Mouse (Mus musculus) midbrain, postnatal 0 days (tissue): Measurements from ENCODE around the gene Plin2. TPM values are rescaled to one million over a fixed set of nuclear protein-coding genes. Genes with fewer than 3 reads are reported as not detected.

Experiments
- ATAC-seq: fragments of 200-750 bp; cut with Nextera tagmentation; 2 replicates; pipeline ENCODE4 v1.8.0; 2017; ENCODE audit warnings: moderate number of reproducible peaks, mild to moderate bottlenecking, moderate TSS enrichment, moderate library complexity; ENCODE audit not compliant: low FRiP score
- DNase-seq: peaks from one replicate; pipeline ENCODE4 v3.0.0-alpha.2; 2015; ENCODE audit warnings: low spot score
- H3K27ac ChIP-seq: fragments of 300-500 bp; sonication (generic); 2 replicates; pipeline ENCODE4 v1.5.1; 2014; ENCODE audit warnings: low read depth, mild to moderate bottlenecking, low read length, mixed read lengths
- H3K27me3 ChIP-seq: fragments of 300-500 bp; sonication (generic); 2 replicates; pipeline ENCODE4 v1.6.1; 2014; ENCODE audit warnings: low read length, control low read depth, mixed read lengths; ENCODE audit not compliant: insufficient read depth
- H3K36me3 ChIP-seq: fragments of 300-500 bp; sonication (generic); 2 replicates; pipeline ENCODE4 v1.6.1; 2014; ENCODE audit warnings: low read length, control low read depth, mixed read lengths; ENCODE audit not compliant: insufficient read depth
- H3K4me1 ChIP-seq: fragments of 300-500 bp; sonication (generic); 2 replicates; pipeline ENCODE4 v1.6.1; 2014; ENCODE audit warnings: mild to moderate bottlenecking, control low read depth, antibody characterized with exemption, low read length, mixed read lengths; ENCODE audit not compliant: insufficient read depth
- H3K4me2 ChIP-seq: fragments of 300-500 bp; sonication (generic); 2 replicates; pipeline ENCODE4 v1.6.1; 2014; ENCODE audit warnings: low read depth, mild to moderate bottlenecking, low read length, mixed read lengths; ENCODE audit not compliant: poor library complexity, severe bottlenecking
- H3K4me3 ChIP-seq: fragments of 300-500 bp; sonication (generic); 2 replicates; pipeline ENCODE4 v1.5.1; 2014; ENCODE audit warnings: low read depth, mild to moderate bottlenecking, low read length, moderate library complexity
- H3K9ac ChIP-seq: fragments of 300-500 bp; sonication (generic); replicated peaks from 2 replicates; pipeline ENCODE4 v1.6.1; 2014; ENCODE audit warnings: mild to moderate bottlenecking, low read length, moderate library complexity, mixed read lengths; ENCODE audit not compliant: poor library complexity, severe bottlenecking
- H3K9me3 ChIP-seq: fragments of 300-500 bp; sonication (generic); 2 replicates; pipeline ENCODE4 v1.6.1; 2016; ENCODE audit warnings: low read length, control low read depth
- CTCF ChIP-seq: IDR thresholded peaks from 2 replicates; pipeline ENCODE4 v1.5.1; 2016; ENCODE audit warnings: antibody characterized with exemption, mild to moderate bottlenecking
- WGBS: fragments of 180-500 bp; shearing (Covaris S2); extraction: QIAGEN DNeasy Blood & Tissue Kit; methylation state at CpG from one replicate; pipeline ENCODE4 v1.1.7; 2014; 5-methylcytosine and 5-hydroxymethylcytosine counted together
- polyA plus RNA-seq: library from polyadenylated mRNA; unstranded; fragments of >200 nt; fragmentation: Nextera tagmentation; extraction: Ambion mirVana; gene quantifications from 2 replicates; pipeline ENCODE4 v1.2.1, GENCODE M21; 2015
- total RNA-seq: library from RNA; depleted of rRNA; stranded (reverse); fragments of >200 nt; gene quantifications from 2 replicates; pipeline ENCODE4 v1.2.3, GENCODE M21; 2014

Plin2 gene
- total and polyA plus RNA-seq, 2 experiments from 2014 or later = 26.4 to 28.8 TPM

DNA sequence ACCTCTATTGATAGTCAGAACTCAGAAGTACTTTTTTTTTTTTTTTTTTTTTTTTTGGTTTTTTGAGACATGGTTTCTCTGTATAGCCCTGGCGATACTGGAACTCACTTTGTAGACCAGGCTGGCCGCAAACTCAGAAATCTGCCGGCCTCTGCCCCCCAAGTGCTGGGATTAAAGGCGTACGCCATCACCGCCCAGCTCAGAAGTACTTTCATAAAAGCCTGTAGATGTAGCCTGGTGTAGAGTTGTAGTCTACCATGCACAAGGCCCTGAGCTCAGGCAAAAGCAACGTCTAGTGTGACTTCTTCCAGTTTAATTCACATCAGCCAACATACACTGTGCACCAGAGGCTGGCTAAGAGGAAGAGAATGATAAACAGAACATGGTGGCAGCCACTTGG, 23.1 kb upstream of the Plin2 start:
- no peaks in the 10 kb centered on the region for H3K36me3 ChIP-seq
- ATAC-seq (no peak), DNase-seq (no peak)
- WGBS = 91% methylated on average over 7 of the region's 7 CpGs
- H3K9me3 ChIP-seq = no peaks in the 10 kb centered on the region
- H3K4me2 ChIP-seq = no peak overlapping the region
- TF ChIP-seq CTCF = no peak
- H3K27me3 ChIP-seq = no peaks in the 10 kb centered on the region
- no peaks in the 10 kb centered on the region for H3K4me1 ChIP-seq
- H3K9ac ChIP-seq = no peak overlapping the region
- H3K27ac ChIP-seq = no peak overlapping the region
- no peak overlapping the region for H3K4me3 ChIP-seq

DNA sequence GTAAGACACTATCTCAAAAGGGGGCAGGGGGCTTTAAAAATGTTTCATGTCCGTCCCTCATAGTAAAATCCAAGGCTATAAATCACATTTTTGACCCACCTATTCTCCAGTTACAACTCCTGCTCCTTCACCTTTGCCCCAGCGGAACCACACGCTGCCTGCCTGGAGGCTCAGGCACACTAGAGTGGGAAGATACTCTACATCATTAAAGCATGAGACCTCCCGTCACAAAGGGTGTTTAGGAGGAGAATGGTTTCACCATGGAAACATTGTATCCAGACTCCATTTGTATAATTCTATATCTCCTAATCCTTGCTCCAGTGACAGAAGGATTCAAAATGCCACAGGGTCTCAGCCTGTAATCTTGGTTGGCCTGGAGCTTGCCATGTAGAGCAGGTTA, 21.4 kb upstream of the Plin2 start:
- no peak overlapping the region for H3K27ac ChIP-seq
- 69% methylated on average over 4 of the region's 4 CpGs for WGBS
- no peak overlapping the region for H3K4me3 ChIP-seq
- no peaks in the 10 kb centered on the region for H3K36me3 ChIP-seq
- no peak for ATAC-seq
- H3K27me3 ChIP-seq = no peaks in the 10 kb centered on the region
- no peak for TF ChIP-seq CTCF
- no peak overlapping the region for H3K9ac ChIP-seq
- DNase-seq = no peak
- no peaks in the 10 kb centered on the region for H3K4me1 ChIP-seq
- no peak overlapping the region for H3K4me2 ChIP-seq
- no peaks in the 10 kb centered on the region for H3K9me3 ChIP-seq

DNA sequence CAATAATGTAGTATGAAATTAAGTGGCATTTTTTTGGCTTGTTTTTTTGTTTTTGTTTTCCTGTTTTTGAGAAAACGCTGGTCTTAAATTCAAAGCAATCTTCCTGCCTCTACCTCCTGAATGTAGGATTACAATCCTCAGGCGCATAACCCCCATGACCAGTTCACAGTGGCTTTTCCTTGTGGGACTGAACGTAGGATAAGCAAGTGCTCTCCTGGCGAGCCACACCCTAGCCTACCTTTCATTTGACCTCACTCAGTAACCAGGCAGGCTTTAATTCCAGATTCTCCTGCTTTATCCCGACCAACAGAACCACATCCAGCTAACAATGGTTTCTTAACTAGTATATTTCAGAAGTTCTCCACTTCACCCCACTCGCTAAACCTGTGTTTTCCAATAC, 20.9 kb upstream of the Plin2 start:
- no peak overlapping the region for H3K27ac ChIP-seq
- DNase-seq = no peak
- WGBS = 85% methylated on average over 6 of the region's 6 CpGs
- ATAC-seq = no peak
- H3K4me2 ChIP-seq = no peak overlapping the region
- H3K36me3 ChIP-seq = no peaks in the 10 kb centered on the region
- TF ChIP-seq CTCF = no peak
- no peaks in the 10 kb centered on the region for H3K9me3 ChIP-seq
- H3K9ac ChIP-seq = no peak overlapping the region
- H3K4me1 ChIP-seq = no peaks in the 10 kb centered on the region
- H3K4me3 ChIP-seq = no peak overlapping the region
- H3K27me3 ChIP-seq = no peaks in the 10 kb centered on the region

DNA sequence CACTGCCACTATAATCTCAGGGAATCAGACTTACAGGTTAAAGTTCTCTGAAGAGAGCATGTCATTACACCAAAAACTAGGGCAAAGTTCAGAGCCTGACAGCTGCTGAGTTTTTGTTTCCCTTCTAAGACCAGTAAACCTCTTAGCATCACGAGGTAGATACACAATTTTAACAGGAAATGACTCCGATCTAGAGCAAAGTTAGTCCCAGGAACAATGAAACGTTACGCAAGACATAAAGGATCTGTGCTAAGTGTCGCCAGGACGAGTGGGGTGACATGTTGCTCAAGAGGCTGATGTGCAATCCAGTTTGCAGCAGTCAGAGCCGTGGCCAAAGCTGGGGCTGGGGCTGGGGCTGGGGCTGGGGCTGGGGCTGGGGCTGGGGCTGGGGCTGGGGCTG, 20.3 kb upstream of the Plin2 start:
- H3K4me3 ChIP-seq = no peak overlapping the region
- DNase-seq (no peak), ATAC-seq (no peak)
- 50% methylated on average over 7 of the region's 7 CpGs for WGBS
- H3K27ac ChIP-seq = no peak overlapping the region
- no peaks in the 10 kb centered on the region for H3K9me3 ChIP-seq
- H3K4me1 ChIP-seq = no peaks in the 10 kb centered on the region
- H3K36me3 ChIP-seq = no peaks in the 10 kb centered on the region
- no peak overlapping the region for H3K4me2 ChIP-seq
- TF ChIP-seq CTCF = no peak
- no peak overlapping the region for H3K9ac ChIP-seq
- no peaks in the 10 kb centered on the region for H3K27me3 ChIP-seq

DNA sequence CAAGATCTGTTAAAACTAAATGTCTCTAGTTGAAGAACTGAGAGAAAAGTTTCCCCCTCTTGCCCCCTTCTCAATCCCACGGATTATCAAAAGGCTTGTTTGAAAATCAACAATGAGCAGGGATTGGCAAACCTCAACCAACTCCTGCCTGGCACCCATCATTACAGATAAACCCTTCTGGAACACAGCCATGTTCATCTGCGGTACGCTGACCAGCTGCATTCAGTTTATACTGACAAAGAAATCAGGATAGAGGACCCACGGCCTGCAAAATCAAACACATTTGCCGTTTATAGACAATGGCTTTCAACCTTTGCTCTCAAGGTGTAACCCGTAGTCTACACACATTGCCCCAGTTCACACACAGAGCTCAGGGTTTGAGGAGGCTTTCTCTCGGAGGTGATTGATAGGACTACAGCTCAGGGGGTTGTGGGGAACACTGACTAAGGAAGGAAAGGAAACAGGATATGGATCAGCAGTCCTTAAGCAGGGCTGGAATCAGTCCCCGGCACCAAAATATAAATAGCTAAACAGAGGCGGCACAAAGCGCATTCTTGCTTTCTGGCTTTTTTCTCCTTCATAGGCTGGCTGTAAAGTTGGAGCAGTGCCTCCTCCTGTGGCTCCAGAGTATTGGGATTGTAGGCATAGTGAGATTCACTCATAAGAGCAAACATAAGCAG, 19.3 kb upstream of the Plin2 start:
- DNase-seq = no peak
- no peaks in the 10 kb centered on the region for H3K9me3 ChIP-seq
- no peak overlapping the region for H3K27ac ChIP-seq
- H3K4me3 ChIP-seq = no peak overlapping the region
- 79% methylated on average over 10 of the region's 10 CpGs for WGBS
- H3K9ac ChIP-seq = no peak overlapping the region
- H3K4me2 ChIP-seq = no peak overlapping the region
- ATAC-seq = no peak
- no peak for TF ChIP-seq CTCF
- no peaks in the 10 kb centered on the region for H3K36me3 ChIP-seq
- H3K27me3 ChIP-seq = no peaks in the 10 kb centered on the region
- no peaks in the 10 kb centered on the region for H3K4me1 ChIP-seq

DNA sequence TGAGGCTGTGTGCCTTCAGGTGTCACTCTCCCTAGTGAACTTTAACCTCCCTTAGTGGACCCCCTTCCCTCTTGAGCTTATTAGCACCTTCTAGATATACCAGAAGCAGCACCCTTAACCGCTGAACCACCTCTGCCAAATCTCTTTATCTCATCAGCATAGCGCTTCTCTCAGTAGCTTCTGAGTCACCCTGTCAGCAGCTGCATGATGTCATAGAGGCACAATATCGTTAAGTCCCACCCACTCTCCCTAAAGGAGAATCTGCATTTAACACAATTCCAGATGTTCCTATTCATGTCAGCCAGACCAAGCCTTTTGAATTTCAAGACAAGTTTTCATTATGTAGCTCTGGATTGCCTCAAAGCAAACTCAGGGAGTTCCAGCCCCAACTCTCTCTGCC, 16.7 kb upstream of the Plin2 start:
- Histone ChIP-seq H3K36me3 (no peaks in the 10 kb centered on the region), H3K4me3 (no peak overlapping the region), H3K27me3 (no peaks in the 10 kb centered on the region), H3K4me1 (no peaks in the 10 kb centered on the region), H3K27ac (no peak overlapping the region), H3K9me3 (no peaks in the 10 kb centered on the region), H3K4me2 (no peak overlapping the region), H3K9ac (no peak overlapping the region)
- ATAC-seq (no peak), DNase-seq (no peak)
- no peak for TF ChIP-seq CTCF
- WGBS = 88% methylated on average over 3 of the region's 3 CpGs
